Mouse (Mus musculus) midbrain, embryonic 12.5 days (tissue): Measurements from ENCODE around the gene Rpl10-ps3. TPM values are rescaled to one million over a fixed set of nuclear protein-coding genes. Genes with fewer than 3 reads are reported as not detected.

Source experiments
- ATAC-seq: fragments of 200-750 bp; cut with Nextera tagmentation; 2 replicates; pipeline ENCODE4 v1.8.0; 2017; ENCODE audit warnings: low read depth, moderate TSS enrichment, moderate library complexity; ENCODE audit not compliant: low FRiP score
- H3K27ac ChIP-seq: fragments of 300-500 bp; sonication (generic); replicated peaks from 2 replicates; pipeline ENCODE4 v1.5.1; 2016; ENCODE audit warnings: mild to moderate bottlenecking
- H3K27me3 ChIP-seq: fragments of 300-500 bp; sonication (generic); 2 replicates; pipeline ENCODE4 v1.6.1; 2016; ENCODE audit warnings: mild to moderate bottlenecking
- H3K36me3 ChIP-seq: fragments of 300-500 bp; sonication (generic); 2 replicates; pipeline ENCODE4 v1.6.1; 2016
- H3K4me1 ChIP-seq: fragments of 300-500 bp; sonication (generic); 2 replicates; pipeline ENCODE4 v1.6.1; 2016
- H3K4me2 ChIP-seq: fragments of 300-500 bp; sonication (generic); replicated peaks from 2 replicates; pipeline ENCODE4 v1.6.1; 2016; ENCODE audit warnings: mild to moderate bottlenecking, moderate library complexity
- H3K4me3 ChIP-seq: fragments of 300-500 bp; sonication (generic); 2 replicates; pipeline ENCODE4 v1.5.1; 2016; ENCODE audit warnings: mild to moderate bottlenecking
- H3K9ac ChIP-seq: fragments of 300-500 bp; sonication (generic); replicated peaks from 2 replicates; pipeline ENCODE4 v1.6.1; 2016; ENCODE audit warnings: mild to moderate bottlenecking, moderate library complexity
- H3K9me3 ChIP-seq: fragments of 300-500 bp; sonication (generic); 2 replicates; pipeline ENCODE4 v1.6.1; 2016; ENCODE audit warnings: mild to moderate bottlenecking
- WGBS: fragments of 180-500 bp; shearing (Covaris S2); methylation state at CpG from one replicate; pipeline ENCODE4 v1.1.7; 2016; 5-methylcytosine and 5-hydroxymethylcytosine counted together
- polyA plus RNA-seq: library from polyadenylated mRNA; unstranded; fragments of >200 nt; fragmentation: Nextera tagmentation; extraction: Ambion mirVana; gene quantifications from 2 replicates; pipeline ENCODE4 v1.2.1, GENCODE M21; 2016

The Rpl10-ps3 gene
- polyA plus RNA-seq, 1 experiment from 2014 or later, result 121 TPM

- no peak overlapping the region for H3K27ac ChIP-seq
- 83% methylated on average over 2 of the region's 2 CpGs for WGBS
- no peak overlapping the region for H3K4me3 ChIP-seq
- H3K27me3 ChIP-seq, result no peaks in the 10 kb centered on the region
- no peak for ATAC-seq
- H3K4me1 ChIP-seq, result peaks cover 18% of the 10 kb centered on the region
- H3K9me3 ChIP-seq, result 0 out of 2 replicates have a peak, but pooled peaks cover 2% of the 10 kb centered on the region
- no peak overlapping the region for H3K9ac ChIP-seq
- H3K36me3 ChIP-seq, result no peaks in the 10 kb centered on the region
- H3K4me2 ChIP-seq, result no peak overlapping the region
Observed at GRCm38 (mm10) chr9:50305046-50305445, 39.7 kb downstream of the Rpl10-ps3 start.

GRCm38 (mm10) chr9:50304004-50304403, 40.8 kb downstream of the Rpl10-ps3 start:
- Histone ChIP-seq H3K27ac (no peak overlapping the region), H3K4me1 (peaks cover 18% of the 10 kb centered on the region), H3K9ac (no peak overlapping the region), H3K36me3 (no peaks in the 10 kb centered on the region), H3K4me2 (no peak overlapping the region), H3K4me3 (no peak overlapping the region), H3K27me3 (no peaks in the 10 kb centered on the region), H3K9me3 (0 out of 2 replicates have a peak, but pooled peaks cover 2% of the 10 kb centered on the region)
- ATAC-seq, result no peak
- 84% methylated on average over 4 of the region's 4 CpGs for WGBS

GRCm38 (mm10) chr9:50301722-50302121, 43.0 kb downstream of the Rpl10-ps3 start:
- ATAC-seq, result no peak
- H3K27me3 ChIP-seq, result no peaks in the 10 kb centered on the region
- H3K9ac ChIP-seq, result no peak overlapping the region

DNA sequence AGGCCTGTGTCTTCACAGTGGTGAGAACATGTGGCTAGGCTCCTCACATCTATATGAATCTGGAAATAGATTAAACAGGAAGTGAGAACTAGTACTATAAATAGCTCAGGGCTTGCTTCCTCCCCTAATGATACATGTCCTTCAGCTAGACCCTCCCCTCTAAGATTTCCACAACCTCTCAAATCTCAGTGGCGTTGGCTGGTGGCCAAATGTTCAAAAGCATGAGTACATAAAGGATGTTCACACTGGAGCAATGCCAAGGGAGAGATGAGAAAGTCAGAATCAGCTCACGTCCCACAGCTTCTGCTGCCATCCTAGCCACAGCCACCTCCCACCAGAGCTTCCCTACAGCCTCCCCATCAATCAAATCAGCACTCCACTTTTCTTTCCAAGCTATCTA, 46.4 kb downstream of the Rpl10-ps3 start:
- no peak overlapping the region for H3K27ac ChIP-seq
- no peak for ATAC-seq
- no peaks in the 10 kb centered on the region for H3K9me3 ChIP-seq
- H3K36me3 ChIP-seq, result no peaks in the 10 kb centered on the region
- 86% methylated on average over 2 of the region's 2 CpGs for WGBS
- H3K4me3 ChIP-seq, result no peak overlapping the region
- no peak overlapping the region for H3K9ac ChIP-seq
- H3K27me3 ChIP-seq, result no peaks in the 10 kb centered on the region
- H3K4me1 ChIP-seq, result peaks cover 5% of the 10 kb centered on the region
- no peak overlapping the region for H3K4me2 ChIP-seq

More at GRCm38 (mm10) chr9:50301722-50302121, 43.0 kb downstream of the Rpl10-ps3 start:
- Histone ChIP-seq H3K4me3 (no peak overlapping the region), H3K36me3 (no peaks in the 10 kb centered on the region), H3K27ac (no peak overlapping the region), H3K4me1 (peaks cover 18% of the 10 kb centered on the region), H3K4me2 (no peak overlapping the region), H3K9me3 (no peaks in the 10 kb centered on the region)

Other genes starting within 250 kb of the Rpl10-ps3 start
- 0.37 and 0.63 TPM in 2 replicates for gene Plet1, start 149.6 kb upstream of the Rpl10-ps3 start, polyA plus RNA-seq
- 97.4 and 102 TPM in 2 replicates for gene Pts, start 183.8 kb upstream of the Rpl10-ps3 start, polyA plus RNA-seq
- 21.9 and 29.2 TPM in 2 replicates for gene Il18, start 209.9 kb upstream of the Rpl10-ps3 start, polyA plus RNA-seq
- gene Bco2, start 210.2 kb upstream of the Rpl10-ps3 start, polyA plus RNA-seq, result 0.17 and 0.48 TPM in 2 replicates
- 0.48 and 0.93 TPM in 2 replicates for gene Tex12, start 216.4 kb upstream of the Rpl10-ps3 start, polyA plus RNA-seq